Mouse (Mus musculus) mouse embryonic stem cell (cell line): ENCODE measurements around the gene Ldb3.

Source experiments
- in situ Hi-C, 2 experiments: fragments of 300-500 bp; cut with MboI; formaldehyde crosslinking; loops; 1 replicate in 1 of 2; 3 replicates in 1 of 2; pipeline ENCODE4 v1.14.3; 2019 to 2020; ENCODE audit warnings: low sequenced_read_pairs in 2 of 2, low pct_unique_long_range_greater_than_20kb in 1 of 2, mixed read lengths in 1 of 2; ENCODE audit not compliant: unreplicated experiment in 1 of 2

Gene Ldb3

GRCm38 (mm10) chr14:34541896-34542295, 46.6 kb downstream of the Ldb3 start:
- in situ Hi-C loops = no loop called here

- in situ Hi-C loops = no loop called here
These were observed 47.8 kb downstream of the Ldb3 start for GRCm38 (mm10) chr14:34540685-34541162.

GRCm38 (mm10) chr14:34535883-34536282, 52.6 kb downstream of the Ldb3 start:
- in situ Hi-C loops = no loop called here

DNA sequence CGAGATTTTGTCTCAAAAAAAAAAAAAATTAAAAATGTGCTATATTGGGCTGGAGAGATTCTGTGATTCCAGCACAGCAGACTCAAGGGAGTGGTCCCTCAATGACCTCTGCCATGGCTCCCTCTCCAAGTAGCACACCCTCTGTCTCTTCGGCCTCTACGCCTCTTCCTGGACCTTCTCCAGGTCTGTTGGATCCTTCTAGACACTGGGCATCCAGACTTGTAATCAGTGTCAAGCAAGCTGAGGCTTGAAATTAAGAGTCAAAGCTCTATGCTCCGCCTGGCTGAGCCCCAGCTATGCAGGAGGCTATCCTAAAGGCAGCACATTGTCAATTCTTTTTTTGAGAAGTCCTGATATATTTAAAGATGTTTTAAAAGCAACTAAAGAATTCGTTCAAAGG, 54.9 kb downstream of the Ldb3 start:
- in situ Hi-C loops = no loop called here

- in situ Hi-C loops = no loop called here
These were observed 55.9 kb downstream of the Ldb3 start for GRCm38 (mm10) chr14:34532536-34532935.

GRCm38 (mm10) chr14:34528804-34529203, 59.7 kb downstream of the Ldb3 start:
- in situ Hi-C loops = no loop called here

- in situ Hi-C loops = no loop called here
These were observed 65.8 kb downstream of the Ldb3 start, which contains the start of gene 9230112D13Rik for GRCm38 (mm10) chr14:34522701-34523100. Gene 9230112D13Rik (minus strand): TSS chr14:34522801.

DNA sequence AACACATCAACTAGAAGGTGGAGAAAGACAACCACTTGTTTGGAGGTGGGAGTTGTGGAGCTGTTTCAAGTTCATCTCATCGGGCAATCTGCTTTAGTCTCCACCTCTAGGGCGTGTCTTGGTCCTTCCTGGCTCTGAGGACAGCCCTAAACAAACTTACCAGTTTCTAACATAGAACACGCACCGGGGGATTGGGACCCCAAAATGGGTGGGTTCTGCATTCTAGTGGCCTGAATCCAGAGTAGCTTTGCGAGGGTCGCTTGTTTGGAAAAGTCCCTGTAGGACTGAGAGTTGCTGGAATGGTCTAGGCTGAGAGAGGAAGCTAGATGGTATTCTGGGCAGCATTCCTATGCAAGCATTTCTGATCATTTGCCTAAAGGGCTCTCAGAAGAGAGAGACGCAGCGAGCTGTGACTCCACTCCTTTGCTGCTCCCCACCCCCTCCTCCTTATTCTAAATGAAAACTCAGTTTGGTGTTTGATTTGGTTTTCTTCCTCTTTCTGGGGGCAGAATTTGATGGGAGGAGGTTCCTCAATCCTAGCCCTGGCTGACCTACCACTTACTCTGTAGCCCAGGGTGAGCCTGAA, 70.4 kb downstream of the Ldb3 start:
- in situ Hi-C loops = no loop called here

GRCm38 (mm10) chr14:34516960-34517577, 71.4 kb downstream of the Ldb3 start:
- in situ Hi-C loops = no loop called here

DNA sequence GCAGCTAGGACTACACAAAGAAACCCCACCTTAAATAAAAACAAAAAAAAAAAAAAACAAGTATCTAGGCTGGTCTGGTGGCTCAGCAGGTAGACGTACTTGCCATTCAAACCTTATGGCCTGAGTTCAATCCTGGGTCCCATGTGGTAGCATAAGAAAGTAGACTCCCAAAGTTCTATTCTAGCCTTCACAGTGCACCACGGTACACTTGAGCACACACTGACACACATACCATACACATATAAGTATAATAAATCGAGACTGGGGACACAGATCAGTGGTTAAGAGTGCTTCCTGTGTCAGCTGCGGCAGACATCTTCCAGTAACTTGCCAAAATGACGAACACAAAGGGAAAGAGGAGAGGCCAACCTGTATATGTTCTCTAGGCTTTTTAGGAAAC, 72.6 kb downstream of the Ldb3 start:
- in situ Hi-C loops = no loop called here

DNA sequence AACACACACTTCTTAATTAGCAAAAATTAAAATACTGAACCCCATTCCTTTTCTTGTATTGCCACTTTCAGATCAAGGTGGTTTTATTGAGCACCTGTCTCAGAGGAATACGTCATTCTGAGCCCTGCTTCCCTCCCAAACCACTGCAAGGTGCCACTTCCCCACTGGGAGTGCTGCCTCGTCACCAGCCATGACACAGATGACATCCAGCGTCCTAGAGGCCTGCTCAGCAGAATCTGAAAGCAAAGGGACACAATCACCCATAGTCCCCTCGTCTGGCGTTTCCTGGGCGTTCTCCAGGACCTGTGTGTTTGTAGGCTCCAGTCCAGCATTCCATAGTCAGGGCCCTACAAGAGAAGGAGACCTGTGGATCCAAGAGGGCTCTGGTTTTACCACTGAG, 74.4 kb downstream of the Ldb3 start:
- in situ Hi-C loops = no loop called here

- in situ Hi-C loops = no loop called here
These were observed 75.9 kb downstream of the Ldb3 start for GRCm38 (mm10) chr14:34512602-34513001.

DNA sequence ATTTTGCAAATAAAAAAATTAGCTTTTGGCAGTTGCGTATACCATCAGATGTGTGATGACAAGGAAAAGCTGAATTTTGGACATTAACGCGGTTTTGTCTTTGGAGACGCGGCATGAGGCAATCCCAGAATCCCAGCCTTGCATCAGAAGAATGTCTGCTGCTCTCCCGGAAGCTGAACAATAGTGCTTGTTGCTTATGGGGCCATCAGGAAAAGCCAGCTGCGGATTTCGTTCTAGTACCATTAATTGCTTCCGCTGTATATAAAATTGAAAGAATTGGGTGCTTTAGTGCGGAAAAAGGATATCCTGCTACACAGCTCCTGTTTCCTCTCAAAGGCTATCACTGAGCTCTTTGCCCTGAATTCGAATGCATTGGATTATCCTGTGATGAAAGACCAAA, 76.6 kb downstream of the Ldb3 start:
- in situ Hi-C loops = no loop called here

DNA sequence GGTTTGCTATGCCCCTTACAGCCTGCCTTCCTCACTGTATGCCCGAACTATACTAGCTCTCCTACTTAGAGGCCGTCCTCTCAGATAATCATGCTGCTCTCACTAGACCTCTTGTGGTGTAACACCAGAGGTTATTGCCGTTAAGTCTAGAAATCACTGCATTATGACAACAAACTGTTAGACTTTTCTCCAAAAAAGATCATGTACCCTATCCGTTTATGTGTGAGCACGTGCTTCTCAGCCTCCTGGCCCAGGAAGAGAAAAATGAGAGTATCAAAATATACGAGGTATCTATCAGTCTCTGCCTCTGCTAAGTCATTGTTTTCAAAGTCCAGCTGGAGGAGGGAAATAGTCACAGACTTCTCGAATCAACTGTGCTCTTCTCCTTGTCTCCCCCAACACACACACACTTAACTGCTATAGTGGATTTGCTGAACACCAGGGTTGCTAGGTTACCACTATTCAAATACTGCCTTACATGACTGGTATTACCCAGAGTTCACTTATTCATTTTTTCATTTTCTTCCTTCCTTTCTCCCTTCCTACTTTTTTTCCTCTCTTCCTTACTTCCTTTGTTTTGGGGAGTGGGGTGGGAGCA, 79.5 kb downstream of the Ldb3 start:
- in situ Hi-C loops = no loop called here

DNA sequence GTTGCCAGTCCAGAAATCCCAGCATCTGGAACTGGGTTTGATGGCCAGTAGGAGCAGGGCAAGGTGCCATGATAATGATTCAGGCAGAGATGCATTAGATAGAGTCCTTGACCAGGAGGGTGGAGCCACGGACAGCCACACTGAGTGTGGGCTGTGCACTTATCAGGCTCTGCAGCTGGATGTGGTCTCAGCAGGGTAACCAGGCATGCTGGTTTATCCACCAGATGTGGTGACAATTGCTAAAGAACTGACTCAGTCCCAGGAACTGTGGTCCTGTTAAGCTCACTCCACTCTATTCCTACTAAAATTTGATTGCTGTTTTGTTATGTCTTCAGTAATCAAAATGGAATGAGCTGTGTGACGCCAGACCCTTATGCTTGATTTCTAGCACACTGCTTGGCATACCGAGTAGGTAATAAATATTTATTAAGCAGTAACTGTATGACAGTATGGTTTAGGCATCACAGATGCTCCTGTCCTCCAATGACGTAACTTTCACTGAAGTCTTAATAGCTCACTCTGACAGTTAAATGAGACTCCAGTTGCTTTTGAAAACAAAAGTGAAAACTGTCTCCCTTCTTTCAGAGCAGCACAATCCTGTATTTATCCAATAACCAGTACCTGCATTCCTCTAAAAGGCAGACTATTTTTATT, 80.2 kb downstream of the Ldb3 start:
- in situ Hi-C loops = no loop called here

DNA sequence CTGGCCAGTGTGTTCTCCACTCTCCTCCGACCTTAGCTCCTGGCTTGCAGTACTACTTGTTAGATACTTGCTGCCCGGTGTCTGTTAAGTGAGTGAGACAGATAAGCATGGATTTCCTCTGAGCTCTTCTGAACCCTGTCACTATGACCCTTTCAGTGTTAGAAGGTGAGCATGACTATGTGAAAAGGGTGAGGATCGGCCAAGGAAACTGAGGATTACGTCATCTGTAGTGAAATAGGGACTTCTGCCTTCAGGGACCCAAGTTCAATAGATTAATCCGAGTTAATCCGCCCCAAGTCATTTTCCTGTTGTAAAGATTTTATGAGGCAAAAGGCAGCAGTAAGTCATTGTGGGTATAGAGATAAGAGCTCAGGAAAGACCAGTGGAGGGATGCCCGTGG, 83.2 kb downstream of the Ldb3 start:
- in situ Hi-C loops = no loop called here

- in situ Hi-C loops = loop anchor here in 1 of 2 experiments (5.0 kb wide), 1 partner anchor 43 kb away; no protein-coding TSS in a partner anchor
These were observed 84.1 kb downstream of the Ldb3 start for GRCm38 (mm10) chr14:34504377-34504776.

DNA sequence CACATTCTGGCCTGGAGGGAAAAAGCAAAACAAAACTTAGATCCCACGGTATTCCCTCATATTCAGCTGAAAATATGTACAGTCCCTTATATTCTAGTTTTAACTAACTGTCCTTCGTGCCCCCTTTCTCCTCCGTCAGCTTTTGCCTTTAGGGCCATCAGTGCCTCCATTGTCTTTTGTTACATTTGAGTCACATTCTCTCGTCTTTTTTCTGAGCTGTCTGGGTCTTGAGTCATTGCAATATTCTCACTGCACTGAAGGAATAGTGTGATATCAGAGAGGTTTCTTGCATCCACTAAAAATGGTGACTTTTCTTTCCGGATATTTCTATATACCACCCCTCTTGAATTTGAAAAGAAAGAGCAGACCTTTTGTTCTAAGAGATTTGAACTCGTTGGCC, 84.7 kb downstream of the Ldb3 start:
- in situ Hi-C loops = loop anchor here in 1 of 2 experiments (5.0 kb wide), 1 partner anchor 44 kb away; no protein-coding TSS in a partner anchor

DNA sequence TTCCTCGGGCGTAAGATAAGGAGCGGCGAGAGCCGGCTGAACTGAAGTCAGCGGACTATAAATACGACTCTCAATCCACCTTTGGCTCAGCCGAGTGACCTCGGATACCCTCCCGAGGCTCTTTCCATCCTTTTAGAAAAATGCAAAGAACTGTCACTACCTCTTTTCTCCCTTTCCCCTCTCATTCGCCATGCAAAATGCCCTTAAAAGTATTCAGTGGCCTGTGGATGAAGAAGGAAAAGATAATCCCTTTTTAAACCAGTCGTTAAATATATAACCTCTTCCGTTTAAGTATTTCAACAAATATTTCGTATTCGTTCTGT, 85.2 kb downstream of the Ldb3 start, which contains the start of gene Bmpr1a:
Gene Bmpr1a (minus strand): TSS at position 17 of the 323 bp plus-strand sequence.
- in situ Hi-C loops = loop anchor here in 1 of 2 experiments (5.0 kb wide), 1 partner anchor 44 kb away; no protein-coding TSS in a partner anchor
